Mouse (Mus musculus): ENCODE results near the gene Twsg1. TPM values are rescaled to one million over a fixed set of nuclear protein-coding genes. Genes with fewer than 3 reads are reported as not detected.

Twsg1 gene
- 21.1 to 26.9 TPM (median 22.6 TPM) in 4 replicates for total RNA-seq (2023)

GRCm38 (mm10) chr17:65950622-65951404, at the start of gene Twsg1:
Gene Twsg1, minus strand, starts transcription at chr17:65951226.

GRCm38 (mm10) chr17:65885697-65886529, 65.1 kb downstream of the Twsg1 start, which contains the start of gene Ralbp1:
Gene Ralbp1, minus strand, starts transcription at chr17:65885798.

Other genes with a start within 250 kb of the Twsg1 start
- 15.5 to 19.6 TPM (median 19.1 TPM) in 4 replicates for gene Rab31, start 178.5 kb downstream of the Twsg1 start, total RNA-seq (2023)
- 76.2 to 91.7 TPM (median 83.0 TPM) in 4 replicates for gene Ppp4r1, start 168.7 kb downstream of the Twsg1 start, total RNA-seq (2023)
- gene Ralbp1, start 65.4 kb downstream of the Twsg1 start, total RNA-seq (2023): 34.8 to 41.0 TPM (median 37.8 TPM) in 4 replicates
- gene Ankrd12, start 125.9 kb upstream of the Twsg1 start, total RNA-seq (2023): 59.4 to 77.6 TPM (median 71.1 TPM) in 4 replicates
- gene Ndufv2, start 150.3 kb upstream of the Twsg1 start, total RNA-seq (2023): 63.0 to 76.2 TPM (median 69.4 TPM) in 4 replicates
- 41.6 to 55.0 TPM (median 47.0 TPM) in 4 replicates for gene Washc1, start 160.3 kb upstream of the Twsg1 start, total RNA-seq (2023)
- gene Ddx11, start 172.3 kb upstream of the Twsg1 start, total RNA-seq (2023): 15.6 to 24.6 TPM (median 20.3 TPM) in 4 replicates